Mouse (Mus musculus): ENCODE results near the gene Olfr3. TPM values are rescaled to one million over a fixed set of nuclear protein-coding genes. Genes with fewer than 3 reads are reported as not detected.

Olfr3 gene
- not detected for total RNA-seq (2021)

GRCm38 (mm10) chr2:36816932-36817331 is at the start of gene Olfr3:
Gene Olfr3 (minus strand): TSS chr2:36817032.
- no peak for DNase-seq
- intact Hi-C loops (cut with DNase I): no loop called here

- DNase-seq: no peak
- intact Hi-C loops (cut with DNase I): no loop called here
Measured at GRCm38 (mm10) chr2:36862560-36862959, 45.7 kb upstream of the Olfr3 start, which contains the start of gene Olfr351. Gene Olfr351 (minus strand): TSS chr2:36862660.

DNA sequence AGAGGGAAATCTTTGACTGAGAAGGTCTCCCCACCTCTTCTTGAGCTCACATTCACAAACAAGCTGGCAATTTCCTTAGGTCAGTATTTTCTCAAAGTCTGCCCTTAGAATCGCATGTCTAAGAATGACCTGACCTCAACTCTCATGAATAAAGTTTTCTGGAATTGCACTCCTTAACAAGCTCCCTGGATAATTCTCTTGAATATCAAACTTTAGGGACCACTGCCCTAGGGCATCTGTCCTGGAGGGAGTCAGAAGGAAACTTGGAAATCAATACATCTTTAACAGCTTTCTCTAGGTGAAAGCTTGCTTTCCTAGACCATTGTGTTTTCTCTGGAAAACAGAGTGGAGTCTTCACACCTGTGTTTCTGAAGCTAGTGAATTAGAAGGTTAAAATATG is 29.2 kb upstream of the Olfr3 start, which contains the start of gene Olfr350:
Gene Olfr350, plus strand, starts transcription at position 301 of the 400 bp plus-strand sequence.
- intact Hi-C loops (cut with DNase I): no loop called here

DNA sequence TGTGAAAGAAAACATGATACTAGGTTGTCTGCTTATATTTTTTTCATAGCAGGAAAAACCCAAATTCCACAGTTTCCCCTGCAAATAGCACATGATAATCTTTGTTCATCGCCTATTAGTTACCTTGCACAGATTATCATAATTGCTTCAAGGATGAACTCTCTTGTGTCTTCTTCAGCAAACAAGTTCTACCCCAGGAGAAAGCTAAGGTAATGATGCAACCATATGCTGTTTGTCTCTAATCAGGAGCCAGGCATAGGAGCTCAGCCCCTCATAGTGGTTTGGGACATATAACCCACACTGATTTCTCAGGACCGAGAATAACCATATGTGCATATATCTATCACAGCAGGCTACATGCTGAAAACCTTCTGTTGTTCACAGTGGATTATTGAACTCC is 26.6 kb downstream of the Olfr3 start, which contains the start of gene Olfr50:
Gene Olfr50, plus strand, starts transcription at position 301 of the 400 bp plus-strand sequence.
- intact Hi-C loops (cut with DNase I): no loop called here
- DNase-seq: no peak

More for the DNA sequence above, 29.2 kb upstream of the Olfr3 start, which contains the start of gene Olfr350:
- no peak for DNase-seq

DNA sequence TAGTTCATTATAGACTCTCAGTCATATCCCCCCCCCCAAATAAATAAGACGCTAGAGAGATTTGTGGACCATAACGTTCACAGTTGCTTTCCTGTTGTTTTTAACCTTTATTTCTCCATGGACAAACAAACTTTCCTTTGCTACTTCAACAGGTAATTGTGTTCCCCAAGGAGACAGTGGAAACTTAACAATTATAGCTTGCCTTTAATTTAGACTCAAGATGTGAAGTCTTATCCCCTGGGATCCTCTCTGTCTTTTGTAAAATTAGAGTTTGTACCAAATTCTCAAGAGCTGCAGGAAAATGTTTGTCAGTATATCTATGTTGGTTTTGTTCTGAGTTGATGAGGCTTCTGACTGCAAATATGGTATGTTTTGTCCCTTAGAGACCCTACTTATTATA is 32.9 kb downstream of the Olfr3 start, which contains the start of gene Olfr348:
Gene Olfr348, plus strand, starts transcription at position 301 of the 400 bp plus-strand sequence.
- intact Hi-C loops (cut with DNase I): no loop called here
- DNase-seq: no peak

Other genes starting within 250 kb of the Olfr3 start
- gene Olfr345, start 177.0 kb downstream of the Olfr3 start, total RNA-seq (2021): not detected
- not detected for gene Olfr346, start 131.2 kb downstream of the Olfr3 start, total RNA-seq (2021)
- gene Olfr347, start 85.1 kb downstream of the Olfr3 start, total RNA-seq (2021): not detected
- gene Olfr348, start 32.8 kb downstream of the Olfr3 start, total RNA-seq (2021): not detected
- not detected for gene Olfr50, start 26.5 kb downstream of the Olfr3 start, total RNA-seq (2021)
- gene Olfr350, start 29.3 kb upstream of the Olfr3 start, total RNA-seq (2021): not detected
- not detected for gene Olfr351, start 45.6 kb upstream of the Olfr3 start, total RNA-seq (2021)
- not detected for gene Olfr352, start 51.4 kb upstream of the Olfr3 start, total RNA-seq (2021)
- not detected for gene Olfr353, start 75.9 kb upstream of the Olfr3 start, total RNA-seq (2021)
- gene Olfr354, start 88.6 kb upstream of the Olfr3 start, total RNA-seq (2021): under 1 TPM in 1 of 2 experiments, not detected in 1; 0.04 TPM
- gene Olfr355, start 111.9 kb upstream of the Olfr3 start, total RNA-seq (2021): not detected
- gene Olfr356, start 120.1 kb upstream of the Olfr3 start, total RNA-seq (2021): not detected
- not detected for gene Olfr357, start 176.8 kb upstream of the Olfr3 start, total RNA-seq (2021)
- not detected for gene Olfr358, start 192.3 kb upstream of the Olfr3 start, total RNA-seq (2021)
- gene Olfr360, start 248.7 kb upstream of the Olfr3 start, total RNA-seq (2021): not detected

Data from left cerebral cortex, postnatal 4 days (tissue).